ENCODE assay signal across 12 mouse cellular contexts in the genomic region with DNA sequence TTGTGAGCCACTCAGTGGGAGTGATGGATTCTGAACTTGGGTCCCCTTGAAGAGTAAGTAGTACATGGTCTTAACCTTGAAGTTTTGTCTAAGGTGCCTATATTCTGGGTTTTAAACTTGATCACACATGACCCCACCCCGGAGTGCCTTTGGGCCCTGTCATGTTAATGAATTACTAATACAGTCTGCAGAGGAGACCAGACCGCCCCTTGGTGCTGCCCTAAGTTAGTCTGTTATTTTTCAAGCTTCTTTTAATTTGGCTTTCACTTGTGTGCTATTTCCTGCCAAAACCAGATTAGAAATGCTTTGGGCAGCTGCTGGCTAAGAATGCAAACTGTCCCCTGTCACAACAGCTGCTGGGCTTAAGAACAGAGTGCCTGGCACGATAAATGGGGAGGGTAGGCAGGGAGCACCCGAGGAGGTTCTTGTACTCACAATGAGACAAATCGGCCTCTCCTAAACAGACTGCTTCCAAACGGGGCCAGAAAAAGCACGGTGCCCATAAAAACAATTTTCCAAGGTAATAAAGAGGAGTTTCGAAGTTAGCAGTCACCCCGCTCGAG. TPM values are rescaled to one million over a fixed set of nuclear protein-coding genes. Genes with fewer than 3 reads are reported as not detected.
DNase-seq lines count a peak whose midpoint lies in the region; ATAC-seq and TF ChIP-seq lines count a peak whose summit lies in the region.
"Had no signal": no experiment of that assay in that cellular context is flagged by ENCODE, and none has a peak within 500 bp of the region (broad histone marks: within the 10 kb centered on the region; RNA-seq: fewer than 3 reads in every experiment).

No protein-coding gene starts in this region.

- no peak for TF ChIP-seq CTCF in kidney, postnatal 0 days (IDR thresholded peaks at IDR 0.05; ENCODE audit: low read depth)
- no peak for TF ChIP-seq CTCF in thymus, adult 2 months (IDR thresholded peaks at IDR 0.05; ENCODE audit: borderline replicate concordance, control insufficient read depth, extremely low read depth, insufficient read depth, low read length, poor library complexity)

- H3K9me3 ChIP-seq in forebrain, embryonic 11.5 days (ENCODE audit: control insufficient read depth, low read length) = no peaks in the 10 kb centered on the region
- no peaks in the 10 kb centered on the region for H3K9me3 ChIP-seq in forebrain, embryonic 10.5 days
- H3K9me3 ChIP-seq in kidney, embryonic 14.5 days (ENCODE audit: control insufficient read depth, low read length) = no peaks in the 10 kb centered on the region
- H3K9me3 ChIP-seq in kidney, postnatal 0 days (replicated peaks; ENCODE audit: low read length) = no peaks in the 10 kb centered on the region

- H3K9ac ChIP-seq in forebrain, embryonic 11.5 days (ENCODE audit: low read length) = no peak overlapping the region
- no peak overlapping the region for H3K9ac ChIP-seq in kidney, embryonic 14.5 days (ENCODE audit: low read depth, low read length)
- no peak overlapping the region for H3K9ac ChIP-seq in kidney, postnatal 0 days (ENCODE audit: low read depth, low read length)

- ATAC-seq in forebrain, embryonic 11.5 days (replicated peaks; ENCODE audit: low FRiP score) = 0 out of 2 replicates have a peak, but pooled peaks have one; percentile 10
- ATAC-seq in kidney, embryonic 14.5 days (ENCODE audit: low FRiP score, low TSS enrichment) = no peak
- 0 out of 2 replicates have a peak, but pooled peaks have one; percentile 33 for ATAC-seq in kidney, postnatal 0 days (replicated peaks; ENCODE audit: low FRiP score, low read depth)

- H3K27ac ChIP-seq in forebrain, embryonic 11.5 days (ENCODE audit: low read depth, low read length) = no peak overlapping the region
- no peak overlapping the region for H3K27ac ChIP-seq in forebrain, embryonic 10.5 days
- no peak overlapping the region for H3K27ac ChIP-seq in kidney, embryonic 14.5 days (ENCODE audit: low read depth, low read length)
- H3K27ac ChIP-seq in kidney, postnatal 0 days = no peak overlapping the region
- H3K27ac ChIP-seq in thymus, adult 2 months (ENCODE audit: control insufficient read depth, insufficient read depth, low read length) = no peak overlapping the region

- WGBS in forebrain, embryonic 11.5 days = 85% methylated on average over 10 of the region's 10 CpGs
- WGBS in forebrain, embryonic 10.5 days = 89% methylated on average over 10 of the region's 10 CpGs
- WGBS in kidney, embryonic 14.5 days = 72% methylated on average over 10 of the region's 10 CpGs
- WGBS in kidney, postnatal 0 days = 61% methylated on average over 10 of the region's 10 CpGs
- 93% methylated on average over 10 of the region's 10 CpGs for WGBS in thymus, adult 2 months

- no peak for DNase-seq in forebrain, embryonic 11.5 days (ENCODE audit: low spot score)
- no peak for DNase-seq in forebrain, embryonic 10.5 days (ENCODE audit: extremely low spot score, low spot score)
- DNase-seq in kidney, adult 11 months = peak; percentile 38
- peak; percentile 31 for DNase-seq in brain, adult 2 months (ENCODE audit: low read depth, low spot score)
- DNase-seq in kidney, postnatal 0 days (ENCODE audit: low spot score) = peak; percentile 5
- no peak for DNase-seq in thymus, adult 2 months
- no peak for DNase-seq in embryo, embryonic 10.5 days (ENCODE audit: low spot score)
- DNase-seq: adrenal gland, postnatal 10 days; cerebellum, adult 2 months; layer of hippocampus, adult 9-11 months had no signal

- H3K4me2 ChIP-seq in forebrain, embryonic 11.5 days (ENCODE audit: low read depth, low read length, severe bottlenecking) = no peak overlapping the region
- no peak overlapping the region for H3K4me2 ChIP-seq in kidney, embryonic 14.5 days (replicated peaks; ENCODE audit: low read depth, low read length)
- H3K4me2 ChIP-seq in kidney, postnatal 0 days (ENCODE audit: low read length) = no peak overlapping the region
- H3K4me2 ChIP-seq: liver, embryonic 11.5 days had no signal

- H3K27me3 ChIP-seq in forebrain, embryonic 11.5 days (ENCODE audit: control insufficient read depth, insufficient read depth, low read length) = no peaks in the 10 kb centered on the region
- no peaks in the 10 kb centered on the region for H3K27me3 ChIP-seq in forebrain, embryonic 10.5 days (ENCODE audit: poor library complexity, severe bottlenecking)
- H3K27me3 ChIP-seq in kidney, embryonic 14.5 days (ENCODE audit: control insufficient read depth, insufficient read depth, low read length) = no peaks in the 10 kb centered on the region
- no peaks in the 10 kb centered on the region for H3K27me3 ChIP-seq in kidney, postnatal 0 days (ENCODE audit: insufficient read depth, low read length)
- no peaks in the 10 kb centered on the region for H3K27me3 ChIP-seq in thymus, adult 2 months (ENCODE audit: control insufficient read depth, insufficient read depth, low read length)

- no peaks in the 10 kb centered on the region for H3K4me1 ChIP-seq in forebrain, embryonic 11.5 days (replicated peaks; ENCODE audit: control insufficient read depth, insufficient read depth, low read length)
- peaks cover 15% of the 10 kb centered on the region for H3K4me1 ChIP-seq in forebrain, embryonic 10.5 days
- no peaks in the 10 kb centered on the region for H3K4me1 ChIP-seq in kidney, embryonic 14.5 days (ENCODE audit: control insufficient read depth, insufficient read depth, low read length)
- H3K4me1 ChIP-seq in kidney, postnatal 0 days (replicated peaks; ENCODE audit: insufficient read depth, low read length) = no peaks in the 10 kb centered on the region
- H3K4me1 ChIP-seq in thymus, adult 2 months (replicated peaks; ENCODE audit: control insufficient read depth, insufficient read depth, low read length) = 0 out of 2 replicates have a peak, but pooled peaks cover 3% of the 10 kb centered on the region

- no peak overlapping the region for H3K4me3 ChIP-seq in forebrain, embryonic 11.5 days (ENCODE audit: low read depth, low read length)
- H3K4me3 ChIP-seq in forebrain, embryonic 10.5 days = no peak overlapping the region
- no peak overlapping the region for H3K4me3 ChIP-seq in kidney, embryonic 14.5 days (ENCODE audit: low read length)
- H3K4me3 ChIP-seq in kidney, postnatal 0 days (replicated peaks; ENCODE audit: low read depth, low read length) = no peak overlapping the region
- H3K4me3 ChIP-seq in thymus, adult 2 months (ENCODE audit: control insufficient read depth, insufficient read depth, low read length) = no peak overlapping the region

- H3K36me3 ChIP-seq in forebrain, embryonic 11.5 days (ENCODE audit: control insufficient read depth, insufficient read depth, low read length) = no peaks in the 10 kb centered on the region
- no peaks in the 10 kb centered on the region for H3K36me3 ChIP-seq in forebrain, embryonic 10.5 days (replicated peaks)
- H3K36me3 ChIP-seq in kidney, embryonic 14.5 days (ENCODE audit: control insufficient read depth, insufficient read depth, low read length) = no peaks in the 10 kb centered on the region
- no peaks in the 10 kb centered on the region for H3K36me3 ChIP-seq in kidney, postnatal 0 days (ENCODE audit: insufficient read depth, low read length)
- no peaks in the 10 kb centered on the region for H3K36me3 ChIP-seq in thymus, adult 2 months (ENCODE audit: control insufficient read depth, insufficient read depth, low read length)

- TF ChIP-seq POLR2A in thymus, adult 2 months (IDR thresholded peaks at IDR 0.05; ENCODE audit: control insufficient read depth, extremely low read depth, insufficient read depth, low read length, poor library complexity) = no peak

RNA-seq across cellular contexts. Expression of a gene that starts 28.5 kb away (rescaled TPM):
- polyA plus RNA-seq in forebrain, embryonic 11.5 days (2014; fragmentation: Nextera tagmentation; extraction: Ambion mirVana) = 0.41 and 0.65 TPM in 2 replicates
- polyA plus RNA-seq in forebrain, embryonic 10.5 days (2016; fragmentation: Nextera tagmentation; extraction: Ambion mirVana) = 1.8 and 2.2 TPM in 2 replicates
- polyA plus RNA-seq in kidney, embryonic 14.5 days (2014; fragmentation: Nextera tagmentation; extraction: Ambion mirVana) = 0.64 and 1.7 TPM in 2 replicates
- 3.1 and 3.5 TPM in 2 replicates for polyA plus RNA-seq in kidney, postnatal 0 days (2015; fragmentation: Nextera tagmentation; extraction: Ambion mirVana)
- polyA plus RNA-seq in thymus, adult 2 months (2012; rRNA removed) = 19.2 and 93.2 TPM in 2 replicates

RNA-seq across cellular contexts. Expression of a gene that starts 54.1 kb away (rescaled TPM):
- 16.1 and 16.3 TPM in 2 replicates for polyA plus RNA-seq in forebrain, embryonic 11.5 days (2014; fragmentation: Nextera tagmentation; extraction: Ambion mirVana)
- polyA plus RNA-seq in forebrain, embryonic 10.5 days (2016; fragmentation: Nextera tagmentation; extraction: Ambion mirVana) = 20.5 and 24.8 TPM in 2 replicates
- 7.2 and 19.7 TPM in 2 replicates for polyA plus RNA-seq in kidney, embryonic 14.5 days (2014; fragmentation: Nextera tagmentation; extraction: Ambion mirVana)
- polyA plus RNA-seq in kidney, postnatal 0 days (2015; fragmentation: Nextera tagmentation; extraction: Ambion mirVana) = 8.7 and 9.2 TPM in 2 replicates
- 13.5 and 14.5 TPM in 2 replicates for polyA plus RNA-seq in thymus, adult 2 months (2012; rRNA removed)

Comparison
In these comparisons a context has a peak if more than half of its experiments do, and no peak if none do; other contexts are left out.
1. DNase-seq: peak in kidney, adult 11 months (single experiment), brain, adult 2 months (single experiment) and kidney, postnatal 0 days (single experiment); none in forebrain, embryonic 11.5 days (single experiment), forebrain, embryonic 10.5 days (single experiment), thymus, adult 2 months (single experiment) and embryo, embryonic 10.5 days (single experiment).